Mouse (Mus musculus): Measurements from ENCODE around the gene Olfr145.

GRCm38 (mm10) chr9:37934146-37934545, 37.6 kb downstream of the Olfr145 start:
- no peak for TF ChIP-seq POLR2A (IDR thresholded peaks at IDR 0.05; ENCODE audit: low read depth, low read length)
- TF ChIP-seq CTCF (IDR thresholded peaks at IDR 0.05; ENCODE audit: extremely low read depth, insufficient read depth, insufficient read length, insufficient replicate concordance) = no peak

Data from spleen, adult 2 months (tissue).